ENCODE assay signal across 10 mouse cellular contexts in the genomic region with DNA sequence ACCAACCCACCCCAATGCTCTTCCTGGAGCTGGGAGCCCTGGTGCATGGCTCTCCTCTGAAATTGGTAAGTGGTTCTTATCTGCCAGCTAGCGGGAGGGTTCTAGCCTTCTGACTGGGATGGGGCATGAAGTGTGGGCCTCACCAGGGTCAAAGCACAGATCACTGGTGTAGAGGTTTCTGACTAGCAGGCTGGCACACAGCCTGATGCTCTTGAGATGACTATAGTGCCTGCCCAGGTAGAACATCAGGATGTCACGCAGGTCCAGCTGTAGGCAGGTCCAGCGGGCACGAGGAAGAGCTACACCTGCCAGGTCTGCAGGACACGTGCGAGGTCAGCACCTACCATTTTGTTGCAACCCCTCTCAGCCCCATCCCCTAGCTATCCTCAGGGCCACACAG. TPM values are rescaled to one million over a fixed set of nuclear protein-coding genes. Genes with fewer than 3 reads are reported as not detected.
DNase-seq lines count a peak whose midpoint lies in the region; ATAC-seq lines count a peak whose summit lies in the region.
"Had no signal": no experiment of that assay in that cellular context is flagged by ENCODE, and none has a peak within 500 bp of the region (broad histone marks: within the 10 kb centered on the region; RNA-seq: fewer than 3 reads in every experiment).

No protein-coding gene starts in this region.

- H3K36me3 ChIP-seq in megakaryocyte, embryonic 14.5 days (replicated peaks; ENCODE audit: low read length) = peaks cover 39% of the 10 kb centered on the region
- H3K36me3 ChIP-seq in forebrain, embryonic 14.5 days (ENCODE audit: control insufficient read depth, insufficient read depth, low read length) = no peaks in the 10 kb centered on the region
- H3K36me3 ChIP-seq in liver, embryonic 13.5 days = peaks cover 33% of the 10 kb centered on the region

- WGBS in forebrain, embryonic 14.5 days = 91% methylated on average over 6 of the region's 6 CpGs
- WGBS in liver, embryonic 13.5 days (ENCODE audit: insufficient replicate concordance) = 83% methylated on average over 6 of the region's 6 CpGs

- no peak for DNase-seq in forebrain, embryonic 14.5 days (ENCODE audit: low spot score)
- DNase-seq in liver, embryonic 13.5 days = no peak
- no peak for DNase-seq in left cerebral cortex, adult 18-20 months (ENCODE audit: low spot score in 2 of 2)
- no peak for DNase-seq in right cerebral cortex, adult 2 months (ENCODE audit: low spot score in 2 of 2)
- no peak for DNase-seq in embryo, embryonic 9.5 days (ENCODE audit: extremely low spot score)
- DNase-seq: cerebellum, adult 2 months; gastrocnemius, postnatal 25 days; left cerebral cortex, postnatal 4 days had no signal

- no peaks in the 10 kb centered on the region for H3K9me3 ChIP-seq in megakaryocyte, embryonic 14.5 days
- H3K9me3 ChIP-seq in forebrain, embryonic 14.5 days (replicated peaks; ENCODE audit: control insufficient read depth, low read length) = no peaks in the 10 kb centered on the region
- no peaks in the 10 kb centered on the region for H3K9me3 ChIP-seq in liver, embryonic 13.5 days (replicated peaks)

- ATAC-seq in megakaryocyte, adult 5-6 weeks (ENCODE audit: poor library complexity, severe bottlenecking) = no peak
- no peak for ATAC-seq in forebrain, embryonic 14.5 days
- ATAC-seq in liver, embryonic 13.5 days (ENCODE audit: low read depth) = no peak

- no peaks in the 10 kb centered on the region for H3K27me3 ChIP-seq in megakaryocyte, embryonic 14.5 days (replicated peaks)
- no peaks in the 10 kb centered on the region for H3K27me3 ChIP-seq in forebrain, embryonic 14.5 days (replicated peaks; ENCODE audit: control insufficient read depth, insufficient read depth, low read length)
- H3K27me3 ChIP-seq in liver, embryonic 13.5 days = no peaks in the 10 kb centered on the region

- peaks cover 60% of the 10 kb centered on the region for H3K4me1 ChIP-seq in megakaryocyte, embryonic 14.5 days
- peaks cover 11% of the 10 kb centered on the region for H3K4me1 ChIP-seq in forebrain, embryonic 14.5 days (ENCODE audit: control insufficient read depth, insufficient read depth, low read length)
- peaks cover 34% of the 10 kb centered on the region for H3K4me1 ChIP-seq in liver, embryonic 13.5 days (replicated peaks)

- peak overlapping the region; percentile 84 for H3K4me2 ChIP-seq in forebrain, embryonic 14.5 days (ENCODE audit: low read length)
- peak overlapping the region; percentile 97 for H3K4me2 ChIP-seq in liver, embryonic 13.5 days

- peak overlapping the region; percentile 82 for H3K9ac ChIP-seq in forebrain, embryonic 14.5 days (ENCODE audit: low read length)
- H3K9ac ChIP-seq in liver, embryonic 13.5 days = peak overlapping the region; percentile 90

- peak overlapping the region; percentile 97 for H3K4me3 ChIP-seq in megakaryocyte, embryonic 14.5 days (replicated peaks)
- no peak overlapping the region for H3K4me3 ChIP-seq in forebrain, embryonic 14.5 days (ENCODE audit: low read depth, low read length)
- H3K4me3 ChIP-seq in liver, embryonic 13.5 days (replicated peaks) = peak overlapping the region; percentile 80

- no peak overlapping the region for H3K27ac ChIP-seq in forebrain, embryonic 14.5 days (ENCODE audit: low read depth, low read length)
- H3K27ac ChIP-seq in liver, embryonic 13.5 days = peak overlapping the region; percentile 75

RNA-seq across cellular contexts. Expression of a gene that starts 1.1 kb away (rescaled TPM):
- polyA plus RNA-seq in megakaryocyte, embryonic 14.5 days (2012; ENCODE audit: insufficient read depth, low replicate concordance) = 6.0 and 10.1 TPM in 2 replicates
- total RNA-seq in megakaryocyte, adult 5-6 weeks (2015) = 17.3 and 19.3 TPM in 2 replicates
- total RNA-seq in megakaryocyte, adult 5-6 weeks (2017) = 7.8 and 9.5 TPM in 2 replicates
- 11.6 and 12.2 TPM in 2 replicates for polyA plus RNA-seq in forebrain, embryonic 14.5 days (2014; fragmentation: Nextera tagmentation; extraction: Ambion mirVana)
- polyA plus RNA-seq in liver, embryonic 13.5 days (2015; fragmentation: Nextera tagmentation; extraction: Ambion mirVana) = 10.2 and 12.5 TPM in 2 replicates
- 10 to 100 TPM; 26.0 to 31.5 TPM for total RNA-seq in left cerebral cortex, adult 18-20 months (2021)

RNA-seq across cellular contexts. Expression of a gene that starts 8.3 kb away (rescaled TPM):
- 77.6 and 205 TPM in 2 replicates for polyA plus RNA-seq in megakaryocyte, embryonic 14.5 days (2012; ENCODE audit: insufficient read depth, low replicate concordance)
- total RNA-seq in megakaryocyte, adult 5-6 weeks (2015) = 1.8 and 3.5 TPM in 2 replicates
- 3.1 and 4.1 TPM in 2 replicates for total RNA-seq in megakaryocyte, adult 5-6 weeks (2017)
- 15.9 and 17.0 TPM in 2 replicates for polyA plus RNA-seq in forebrain, embryonic 14.5 days (2014; fragmentation: Nextera tagmentation; extraction: Ambion mirVana)
- polyA plus RNA-seq in liver, embryonic 13.5 days (2015; fragmentation: Nextera tagmentation; extraction: Ambion mirVana) = 62.1 and 66.2 TPM in 2 replicates
- total RNA-seq in left cerebral cortex, adult 18-20 months (2021) = 10 to 100 TPM; 20.0 to 25.6 TPM

RNA-seq across cellular contexts. Expression of a gene that starts 14.6 kb away (rescaled TPM):
- polyA plus RNA-seq in megakaryocyte, embryonic 14.5 days (2012; ENCODE audit: insufficient read depth, low replicate concordance) = 22.6 and 23.9 TPM in 2 replicates
- total RNA-seq in megakaryocyte, adult 5-6 weeks (2015) = 18.9 and 20.3 TPM in 2 replicates
- total RNA-seq in megakaryocyte, adult 5-6 weeks (2017) = 3.7 and 6.0 TPM in 2 replicates
- 60.5 and 66.0 TPM in 2 replicates for polyA plus RNA-seq in forebrain, embryonic 14.5 days (2014; fragmentation: Nextera tagmentation; extraction: Ambion mirVana)
- polyA plus RNA-seq in liver, embryonic 13.5 days (2015; fragmentation: Nextera tagmentation; extraction: Ambion mirVana) = 43.9 and 46.9 TPM in 2 replicates
- total RNA-seq in left cerebral cortex, adult 18-20 months (2021) = 10 to 100 TPM; 38.7 to 40.2 TPM

RNA-seq across cellular contexts. Expression of a gene that starts 15.6 kb away (rescaled TPM):
- polyA plus RNA-seq in megakaryocyte, embryonic 14.5 days (2012; ENCODE audit: insufficient read depth, low replicate concordance) = 59.4 and 75.2 TPM in 2 replicates
- 14.0 and 15.6 TPM in 2 replicates for total RNA-seq in megakaryocyte, adult 5-6 weeks (2015)
- 13.9 and 30.4 TPM in 2 replicates for total RNA-seq in megakaryocyte, adult 5-6 weeks (2017)
- polyA plus RNA-seq in forebrain, embryonic 14.5 days (2014; fragmentation: Nextera tagmentation; extraction: Ambion mirVana) = 9.6 and 11.3 TPM in 2 replicates
- 12.8 and 13.5 TPM in 2 replicates for polyA plus RNA-seq in liver, embryonic 13.5 days (2015; fragmentation: Nextera tagmentation; extraction: Ambion mirVana)
- total RNA-seq in left cerebral cortex, adult 18-20 months (2021) = 10 to 100 TPM; 89.5 to 92.8 TPM

RNA-seq across cellular contexts. Expression of a gene that starts 18.7 kb away (rescaled TPM):
- polyA plus RNA-seq in megakaryocyte, embryonic 14.5 days (2012; ENCODE audit: insufficient read depth, low replicate concordance) = 3.0 and 5.2 TPM in 2 replicates
- total RNA-seq in megakaryocyte, adult 5-6 weeks (2015) = 0.07 TPM in 1 of 2 replicates, not detected in the other
- total RNA-seq in megakaryocyte, adult 5-6 weeks (2017) = 0.33 TPM in 1 of 2 replicates, not detected in the other
- 5.1 and 6.2 TPM in 2 replicates for polyA plus RNA-seq in forebrain, embryonic 14.5 days (2014; fragmentation: Nextera tagmentation; extraction: Ambion mirVana)
- 0.28 and 0.57 TPM in 2 replicates for polyA plus RNA-seq in liver, embryonic 13.5 days (2015; fragmentation: Nextera tagmentation; extraction: Ambion mirVana)
- 10 to 100 TPM; 20.7 to 23.7 TPM for total RNA-seq in left cerebral cortex, adult 18-20 months (2021)
